Mouse (Mus musculus) bone marrow macrophage, adult 2 months (primary cell): ENCODE data around the gene Aldh8a1.

Experiments
- CTCF ChIP-seq: IDR thresholded peaks from 2 replicates; pipeline ENCODE4 v1.5.1; 2012; ENCODE audit warnings: low read depth, mild to moderate bottlenecking, low read length, moderate library complexity
- POLR2A ChIP-seq: IDR thresholded peaks from 2 replicates; pipeline ENCODE4 v1.6.1; 2012; ENCODE audit warnings: mild to moderate bottlenecking, low read depth, low read length, borderline replicate concordance

- TF ChIP-seq CTCF, result no peak
- TF ChIP-seq POLR2A, result no peak
Observed at GRCm38 (mm10) chr10:21365897-21366296, 11.2 kb upstream of the Aldh8a1 start.
